Comparison of ENCODE assay signal across 12 mouse cellular contexts in the genomic region with DNA sequence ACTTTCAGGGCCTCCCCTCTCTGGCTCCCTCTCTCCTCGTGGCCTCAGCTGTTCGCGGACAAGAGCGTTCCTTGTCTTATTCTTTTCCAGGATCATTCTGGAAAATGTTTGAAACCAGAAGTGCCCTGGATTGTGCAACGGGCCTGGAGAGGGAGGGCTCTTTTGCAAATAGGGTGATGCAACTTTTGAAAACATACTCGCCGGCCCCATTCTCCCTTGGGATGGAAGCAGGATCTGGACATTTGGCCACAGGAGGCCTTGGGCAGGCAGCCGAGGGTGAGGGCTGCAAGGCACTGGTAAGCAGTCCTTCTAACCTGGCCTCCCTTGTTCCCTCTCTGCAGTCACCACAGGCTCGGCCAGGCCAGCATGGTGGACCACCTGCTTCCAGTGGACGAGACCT. TPM values are rescaled to one million over a fixed set of nuclear protein-coding genes. Genes with fewer than 3 reads are reported as not detected.
DNase-seq lines count a peak whose midpoint lies in the region; ATAC-seq and TF ChIP-seq lines count a peak whose summit lies in the region.
"Had no signal": no experiment of that assay in that cellular context is flagged by ENCODE, and none has a peak within 500 bp of the region (broad histone marks: within the 10 kb centered on the region; RNA-seq: fewer than 3 reads in every experiment).

No protein-coding gene starts in this region.

- no peak overlapping the region for H3K9ac ChIP-seq in heart, embryonic 11.5 days (ENCODE audit: low read depth, low read length)
- H3K9ac ChIP-seq: embryonic facial prominence, embryonic 15.5 days; limb, embryonic 12.5 days; neural tube, embryonic 12.5 days had no signal

- no peak overlapping the region for H3K4me3 ChIP-seq in heart, embryonic 11.5 days (ENCODE audit: low read depth, low read length)
- H3K4me3 ChIP-seq in lung, adult 2 months (replicated peaks; ENCODE audit: extremely low read depth, low read depth, low read length): no peak overlapping the region
- H3K4me3 ChIP-seq: embryonic facial prominence, embryonic 15.5 days; limb, embryonic 12.5 days; neural tube, embryonic 12.5 days had no signal

- no peaks in the 10 kb centered on the region for H3K36me3 ChIP-seq in heart, embryonic 11.5 days (ENCODE audit: control insufficient read depth, insufficient read depth, low read length)
- H3K36me3 ChIP-seq: embryonic facial prominence, embryonic 15.5 days; limb, embryonic 12.5 days; neural tube, embryonic 12.5 days had no signal

- H3K27ac ChIP-seq in heart, embryonic 11.5 days (ENCODE audit: low read depth, low read length): no peak overlapping the region
- H3K27ac ChIP-seq: embryonic facial prominence, embryonic 15.5 days; limb, embryonic 12.5 days; neural tube, embryonic 12.5 days had no signal

- TF ChIP-seq CTCF in lung, adult 2 months (IDR thresholded peaks at IDR 0.05; ENCODE audit: insufficient read depth, low read length): no peak

- DNase-seq in heart, adult 18-20 months: peak; percentile 88 to 89
- DNase-seq in MN1 (ENCODE audit: low spot score): peak; percentile 6
- DNase-seq in gastrocnemius, postnatal 25 days: peak; percentile 77
- DNase-seq in lung, adult 2 months: peak; percentile 74
- no peak for DNase-seq in spleen, adult 12 weeks (ENCODE audit: low spot score)
- no peak for DNase-seq in B cell, adult 2 months
- DNase-seq in right cerebral cortex, adult 18-20 months: no peak

- 79% methylated on average over 10 of the region's 10 CpGs for WGBS in heart, embryonic 11.5 days (ENCODE audit: insufficient replicate concordance)
- WGBS in lung, adult 2 months: 48% methylated on average over 10 of the region's 10 CpGs

- H3K9me3 ChIP-seq in heart, embryonic 11.5 days (replicated peaks; ENCODE audit: control insufficient read depth, low read length): no peaks in the 10 kb centered on the region
- H3K9me3 ChIP-seq: embryonic facial prominence, embryonic 15.5 days; limb, embryonic 12.5 days; neural tube, embryonic 12.5 days had no signal

- ATAC-seq in heart, embryonic 11.5 days (replicated peaks; ENCODE audit: insufficient number of reproducible peaks, low FRiP score, low TSS enrichment): no peak

- TF ChIP-seq POLR2A in lung, adult 2 months (IDR thresholded peaks at IDR 0.05; ENCODE audit: borderline replicate concordance, extremely low read depth, low read depth, low read length): peak; percentile 27; the same call in 1 of the 2 replicates

- peaks cover 12% of the 10 kb centered on the region; the same call in 1 of the 2 replicates for H3K27me3 ChIP-seq in heart, embryonic 11.5 days (ENCODE audit: control insufficient read depth, insufficient read depth, low read length)

- H3K4me2 ChIP-seq in heart, embryonic 11.5 days: no peak overlapping the region
- H3K4me2 ChIP-seq: embryonic facial prominence, embryonic 15.5 days; limb, embryonic 12.5 days; neural tube, embryonic 12.5 days had no signal

- peaks cover 13% of the 10 kb centered on the region for H3K4me1 ChIP-seq in heart, embryonic 11.5 days (ENCODE audit: control insufficient read depth, insufficient read depth, low read length)
- peaks cover 43% of the 10 kb centered on the region for H3K4me1 ChIP-seq in lung, adult 2 months (ENCODE audit: control insufficient read depth, insufficient read depth, low read length)

RNA-seq across cellular contexts. Expression of gene Klf15, which starts 3.7 kb away (rescaled TPM):
- 10 to 100 TPM; 70.9 to 89.8 TPM for total RNA-seq in heart, adult 18-20 months (2021)
- 6.0 and 6.2 TPM in 2 replicates for polyA plus RNA-seq in heart, embryonic 11.5 days (2014; fragmentation: Nextera tagmentation; extraction: Ambion mirVana)
- total RNA-seq in gastrocnemius, postnatal 25 days (2021): 10 to 100 TPM; 29.8 to 33.3 TPM
- 55.7 and 145 TPM in 2 replicates for polyA plus RNA-seq in lung, adult 2 months (2012; rRNA removed)
- total RNA-seq: CH12.LX had no signal

RNA-seq across cellular contexts. Expression of gene Aldh1l1, which starts 20.1 kb away (rescaled TPM):
- 1 to 10 TPM; 1.7 to 4.9 TPM for total RNA-seq in heart, adult 18-20 months (2021)
- 1.00 and 1.2 TPM in 2 replicates for polyA plus RNA-seq in heart, embryonic 11.5 days (2014; fragmentation: Nextera tagmentation; extraction: Ambion mirVana)
- 1 to 10 TPM; 5.0 to 7.6 TPM for total RNA-seq in gastrocnemius, postnatal 25 days (2021)
- 14.7 and 17.9 TPM in 2 replicates for polyA plus RNA-seq in lung, adult 2 months (2012; rRNA removed)

RNA-seq across cellular contexts. Expression of gene Cfap100, which starts 37.5 kb away (rescaled TPM):
- under 1 TPM; 0.15 to 0.28 TPM for total RNA-seq in heart, adult 18-20 months (2021)
- polyA plus RNA-seq in heart, embryonic 11.5 days (2014; fragmentation: Nextera tagmentation; extraction: Ambion mirVana): 0.15 TPM in 1 of 2 replicates, not detected in the other
- total RNA-seq in gastrocnemius, postnatal 25 days (2021): 1 to 10 TPM; 1.0 to 1.1 TPM
- 5.6 and 8.0 TPM in 2 replicates for polyA plus RNA-seq in lung, adult 2 months (2012; rRNA removed)
- total RNA-seq: CH12.LX had no signal

Comparison
In these comparisons a context has a peak if more than half of its experiments do, and no peak if none do; other contexts are left out.
1. DNase-seq: peak in heart, adult 18-20 months (2 of 2), MN1 (single experiment), gastrocnemius, postnatal 25 days (single experiment) and lung, adult 2 months (single experiment); none in spleen, adult 12 weeks (single experiment), B cell, adult 2 months (0 of 2) and right cerebral cortex, adult 18-20 months (single experiment).